Mouse (Mus musculus) stomach, postnatal 0 days (tissue): ENCODE measurements around the gene Mcts2. TPM values are rescaled to one million over a fixed set of nuclear protein-coding genes. Genes with fewer than 3 reads are reported as not detected.

Experiments used
- ATAC-seq: fragments of 200-750 bp; cut with Nextera tagmentation; 2 replicates; pipeline ENCODE4 v1.8.0; 2017; ENCODE audit not compliant: low FRiP score, low TSS enrichment
- DNase-seq: peaks from one replicate; pipeline ENCODE4 v3.0.0-alpha.2; 2016; ENCODE audit warnings: low spot score
- H3K27ac ChIP-seq: fragments of 300-500 bp; sonication (generic); replicated peaks from 2 replicates; pipeline ENCODE4 v1.5.1; 2014; ENCODE audit warnings: mild to moderate bottlenecking, control low read depth
- H3K27me3 ChIP-seq: fragments of 300-500 bp; sonication (generic); 2 replicates; pipeline ENCODE4 v1.6.1; 2014; ENCODE audit warnings: low read length; ENCODE audit not compliant: control insufficient read depth, insufficient read depth
- H3K36me3 ChIP-seq: fragments of 300-500 bp; sonication (generic); 2 replicates; pipeline ENCODE4 v1.6.1; 2014; ENCODE audit warnings: low read length, mixed read lengths; ENCODE audit not compliant: control insufficient read depth, insufficient read depth
- H3K4me1 ChIP-seq: fragments of 300-500 bp; sonication (generic); replicated peaks from 2 replicates; pipeline ENCODE4 v1.6.1; 2014; ENCODE audit warnings: antibody characterized with exemption; ENCODE audit not compliant: control insufficient read depth, insufficient read depth
- H3K4me2 ChIP-seq: fragments of 300-500 bp; sonication (generic); replicated peaks from 2 replicates; pipeline ENCODE4 v1.6.1; 2014; ENCODE audit warnings: low read depth, mild to moderate bottlenecking, control low read depth, moderate library complexity
- H3K4me3 ChIP-seq: fragments of 300-500 bp; sonication (generic); 2 replicates; pipeline ENCODE4 v1.5.1; 2014; ENCODE audit warnings: low read depth, low read length, control low read depth
- H3K9ac ChIP-seq: fragments of 300-500 bp; sonication (generic); 2 replicates; pipeline ENCODE4 v1.6.1; 2014; ENCODE audit warnings: mild to moderate bottlenecking, low read length, control low read depth, mixed read lengths
- H3K9me3 ChIP-seq: fragments of 300-500 bp; sonication (generic); 2 replicates; pipeline ENCODE4 v1.6.1; 2016; ENCODE audit warnings: low read length; ENCODE audit not compliant: control insufficient read depth
- CTCF ChIP-seq: IDR thresholded peaks from 2 replicates; pipeline ENCODE4 v1.5.1; 2016; ENCODE audit warnings: antibody characterized with exemption, low read depth, mild to moderate bottlenecking, moderate library complexity
- EP300 ChIP-seq: optimal IDR thresholded peaks from 2 replicates; pipeline ENCODE3; 2016; ENCODE audit warnings: antibody characterized with exemption
- WGBS: fragments of 180-500 bp; shearing (Covaris S2); extraction: QIAGEN DNeasy Blood & Tissue Kit; methylation state at CpG from one replicate; pipeline ENCODE4 v1.1.7; 2014; 5-methylcytosine and 5-hydroxymethylcytosine counted together
- polyA plus RNA-seq: library from polyadenylated mRNA; unstranded; fragments of >200 nt; fragmentation: Nextera tagmentation; extraction: Ambion mirVana; gene quantifications from 2 replicates; pipeline ENCODE4 v1.2.1, GENCODE M21; 2015

Mcts2 gene
- polyA plus RNA-seq = 22.9 and 23.4 TPM in 2 replicates

DNA sequence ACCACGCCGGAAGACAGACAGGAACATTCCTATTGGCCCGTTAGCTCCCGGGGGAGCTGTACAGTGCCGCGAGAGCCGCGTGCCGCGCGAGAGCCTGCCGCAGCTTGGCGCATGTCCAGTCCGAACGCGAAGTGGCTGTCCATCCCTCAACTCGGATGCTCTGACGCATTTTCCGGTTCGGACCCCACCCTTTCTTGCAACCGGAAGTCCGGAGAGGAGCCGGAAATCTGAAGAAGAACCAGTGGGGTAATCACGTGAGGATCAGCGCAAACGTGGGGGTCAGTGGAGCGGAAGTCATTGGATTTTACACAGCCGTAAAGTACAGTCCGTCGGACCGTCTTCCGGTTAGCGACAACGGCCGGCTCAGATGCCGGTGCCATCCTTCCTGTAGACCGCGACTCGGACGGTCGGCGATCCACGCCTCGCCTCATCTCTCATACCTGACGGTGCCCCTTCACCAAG is at the start of gene Mcts2:
Gene Mcts2, plus strand, starts transcription at position 230 of the 462 bp plus-strand sequence.
- Histone ChIP-seq H3K27me3 (no peaks in the 10 kb centered on the region), H3K4me2 (peak within 1 kb of the TSS; percentile 49), H3K36me3 (peaks cover 33% of the 10 kb centered on the region), H3K9ac (peak within 1 kb of the TSS; percentile 45), H3K9me3 (no peaks in the 10 kb centered on the region), H3K4me3 (peak within 1 kb of the TSS; percentile 44), H3K27ac (peak within 1 kb of the TSS; percentile 65; the same call in 1 of the 2 replicates), H3K4me1 (no peaks in the 10 kb centered on the region)
- TF ChIP-seq EP300 = peak; percentile 97
- no peak for TF ChIP-seq CTCF
- peak; percentile 96 for ATAC-seq
- WGBS = 44% methylated on average over 45 of the region's 45 CpGs
- peak; percentile 93 for DNase-seq

GRCm38 (mm10) chr2:152637381-152637780 is 49.5 kb upstream of the Mcts2 start:
- DNase-seq = no peak
- Histone ChIP-seq H3K36me3 (no peaks in the 10 kb centered on the region), H3K4me2 (no peak overlapping the region), H3K4me3 (no peak overlapping the region), H3K27ac (peak overlapping the region; percentile 90), H3K9me3 (no peaks in the 10 kb centered on the region), H3K4me1 (peaks cover 2% of the 10 kb centered on the region; the same call in 1 of the 2 replicates), H3K27me3 (no peaks in the 10 kb centered on the region), H3K9ac (no peak overlapping the region)
- ATAC-seq = no peak
- TF ChIP-seq CTCF (no peak), EP300 (no peak)
- 63% methylated on average over 4 of the region's 4 CpGs for WGBS

DNA sequence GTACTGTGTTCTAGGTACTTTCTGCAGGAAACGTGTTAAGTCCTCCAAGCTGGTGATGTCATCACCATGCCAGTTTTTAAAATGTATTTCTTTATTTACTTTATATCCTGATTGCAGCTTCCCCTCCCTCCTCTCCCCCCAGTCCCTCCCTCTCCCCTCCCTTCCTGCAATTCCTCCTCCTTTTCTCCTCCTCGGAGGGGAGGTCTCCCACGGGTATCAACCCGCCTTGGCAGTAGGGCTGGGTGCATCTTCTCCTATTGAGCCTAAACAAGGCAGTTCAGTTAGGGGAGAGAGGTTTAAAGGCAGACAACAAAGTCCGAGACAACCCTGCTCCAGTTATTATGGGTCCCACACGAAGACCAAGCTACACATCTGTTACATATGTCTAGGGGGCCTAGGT is 48.0 kb upstream of the Mcts2 start:
- ATAC-seq (no peak), DNase-seq (no peak)
- Histone ChIP-seq H3K27ac (peak overlapping the region; percentile 79), H3K36me3 (no peaks in the 10 kb centered on the region), H3K4me3 (no peak overlapping the region), H3K27me3 (no peaks in the 10 kb centered on the region), H3K4me1 (peaks cover 2% of the 10 kb centered on the region; the same call in 1 of the 2 replicates), H3K9me3 (no peaks in the 10 kb centered on the region), H3K4me2 (no peak overlapping the region), H3K9ac (no peak overlapping the region)
- 41% methylated on average over 6 of the region's 6 CpGs for WGBS
- TF ChIP-seq CTCF = no peak
- TF ChIP-seq EP300 = no peak

GRCm38 (mm10) chr2:152639406-152640113 is 47.3 kb upstream of the Mcts2 start:
- no peaks in the 10 kb centered on the region for H3K36me3 ChIP-seq
- H3K4me3 ChIP-seq = no peak overlapping the region
- ATAC-seq = peak; percentile 43
- peak overlapping the region; percentile 79 for H3K27ac ChIP-seq
- 24% methylated on average over 11 of the region's 11 CpGs for WGBS
- H3K4me2 ChIP-seq = no peak overlapping the region
- DNase-seq = peak; percentile 25
- no peaks in the 10 kb centered on the region for H3K27me3 ChIP-seq
- H3K4me1 ChIP-seq = peaks cover 2% of the 10 kb centered on the region; the same call in 1 of the 2 replicates
- peak; percentile 58 for TF ChIP-seq EP300
- no peak for TF ChIP-seq CTCF
- no peaks in the 10 kb centered on the region for H3K9me3 ChIP-seq
- no peak overlapping the region for H3K9ac ChIP-seq

- Histone ChIP-seq H3K4me2 (no peak overlapping the region), H3K27ac (peak overlapping the region; percentile 61; the same call in 1 of the 2 replicates), H3K4me3 (no peak overlapping the region), H3K9me3 (no peaks in the 10 kb centered on the region), H3K36me3 (no peaks in the 10 kb centered on the region), H3K9ac (no peak overlapping the region), H3K4me1 (no peaks in the 10 kb centered on the region), H3K27me3 (no peaks in the 10 kb centered on the region)
- DNase-seq = peak; percentile 26
- TF ChIP-seq EP300 = no peak
- TF ChIP-seq CTCF = no peak; the same call in 1 of the 2 replicates
- ATAC-seq = peak; percentile 74
- 35% methylated on average over 10 of the region's 10 CpGs for WGBS
Measured at GRCm38 (mm10) chr2:152652901-152653620, 33.8 kb upstream of the Mcts2 start.
